Mouse (Mus musculus): Measurements from ENCODE around the gene Mindy2. TPM values are rescaled to one million over a fixed set of nuclear protein-coding genes. Genes with fewer than 3 reads are reported as not detected.

Mindy2 gene
- total and polyA plus RNA-seq, 3 experiments, result 6.3 to 6.8 TPM; not detected in 1

- peak within 1 kb of the TSS; percentile 85 for H3K9ac ChIP-seq (ENCODE audit: control insufficient read depth, low read depth, low read length, poor library complexity, severe bottlenecking)
- peak within 1 kb of the TSS; percentile 59 for H3K27ac ChIP-seq (ENCODE audit: control insufficient read depth, low read depth, low read length)
- peaks cover 0 to 16% of the 10 kb centered on the region in 2 experiments; a peak in 2 of 4 replicates for H3K36me3 ChIP-seq (ENCODE audit: control insufficient read depth in 1 of 2, insufficient read depth in 2 of 2, low read length in 2 of 2)
- DNase-seq (ENCODE audit: low read depth, low spot score), result peak; percentile 91
- TF ChIP-seq ETS1 (IDR thresholded peaks at IDR 0.05; ENCODE audit: low read depth, low read length), result peak; percentile 98
- peak; percentile 66; the same call in 1 of the 2 replicates for TF ChIP-seq MXI1 (IDR thresholded peaks at IDR 0.05; ENCODE audit: low read depth, low read length)
- peak; percentile 63 for TF ChIP-seq HCFC1 (IDR thresholded peaks at IDR 0.05; ENCODE audit: low read depth, low read length)
- peak; percentile 84 for TF ChIP-seq USF1 (IDR thresholded peaks at IDR 0.05; ENCODE audit: low read depth, low read length)
- peak in 1 of 2 experiments; percentile 46; a peak in 2 of 4 replicates for TF ChIP-seq POLR2A (IDR thresholded peaks at IDR 0.05; ENCODE audit: control insufficient read depth in 1 of 2, insufficient read depth in 1 of 2, low read depth in 1 of 2, low read length in 2 of 2, poor library complexity in 1 of 2)
- peak; percentile 60; the same call in 1 of the 2 replicates for TF ChIP-seq ELF1 (IDR thresholded peaks at IDR 0.05; ENCODE audit: low read depth, low read length)
- peak; percentile 22; the same call in 1 of the 2 replicates for TF ChIP-seq NELFE (IDR thresholded peaks at IDR 0.05; ENCODE audit: low read depth, low read length)
- TF ChIP-seq SIN3A (IDR thresholded peaks at IDR 0.05; ENCODE audit: low read length), result peak; percentile 96
- peak; percentile 50; the same call in 1 of the 2 replicates for TF ChIP-seq MAZ (IDR thresholded peaks at IDR 0.05; ENCODE audit: low read depth, low read length)
- TF ChIP-seq RAD21 (IDR thresholded peaks at IDR 0.05; ENCODE audit: low read depth, low read length), result no peak
- TF ChIP-seq TBP (IDR thresholded peaks at IDR 0.05; ENCODE audit: low read depth, low read length), result peak; percentile 79
- TF ChIP-seq USF2 (IDR thresholded peaks at IDR 0.05; ENCODE audit: borderline replicate concordance in 1 of 2, insufficient read depth in 1 of 2, low read depth in 1 of 2, low read length in 2 of 2), result 0 out of 4 replicates have a peak, but pooled peaks of 1 of the 2 experiments have one; percentile 11
- TF ChIP-seq ZMIZ1 (IDR thresholded peaks at IDR 0.05; ENCODE audit: low read depth, low read length), result no peak
- 0 out of 2 replicates have a peak, but pooled peaks have one; percentile 29 for TF ChIP-seq MYC (IDR thresholded peaks at IDR 0.05; ENCODE audit: low read depth, low read length)
- no peak for TF ChIP-seq KAT2A (conservative IDR thresholded peaks at IDR 0.05; ENCODE audit: low read depth, low read length)
- peak; percentile 28; the same call in 1 of the 2 replicates for TF ChIP-seq TCF12 (IDR thresholded peaks at IDR 0.05; ENCODE audit: low read depth, low read length)
- peak; percentile 2; the same call in 1 of the 2 replicates for TF ChIP-seq POLR2AphosphoS2 (IDR thresholded peaks at IDR 0.05; ENCODE audit: low read length)
- TF ChIP-seq ZNF384 (IDR thresholded peaks at IDR 0.05; ENCODE audit: low read depth, low read length), result peak; percentile 98
- no peak for TF ChIP-seq POLR2AphosphoS5 (IDR thresholded peaks at IDR 0.05; ENCODE audit: borderline replicate concordance, low read depth, low read length)
- H3K27me3 ChIP-seq (ENCODE audit: control insufficient read depth in 1 of 2, insufficient read depth in 2 of 2, low read length in 2 of 2), result no peaks in the 10 kb centered on the region
- peaks cover 4 to 7% of the 10 kb centered on the region in 2 experiments; a peak in 3 of 4 replicates for H3K4me1 ChIP-seq (ENCODE audit: control insufficient read depth in 1 of 2, insufficient read depth in 2 of 2, low read length in 2 of 2)
- H3K9me3 ChIP-seq (replicated peaks; ENCODE audit: insufficient read depth, low read length), result no peaks in the 10 kb centered on the region
- peak within 1 kb of the TSS; percentile 74 to 85 for H3K4me3 ChIP-seq (ENCODE audit: control insufficient read depth in 1 of 2, insufficient read depth in 1 of 2, low read depth in 2 of 2, low read length in 2 of 2)
- H3K79me2 ChIP-seq (ENCODE audit: control insufficient read depth, insufficient read depth, low read length, poor library complexity), result peaks cover 17% of the 10 kb centered on the region
Measured at GRCm38 (mm10) chr9:70656130-70657007, 605 bp downstream of the Mindy2 start, which contains the start of gene Gm10642. TSS of gene Gm10642 (plus strand) at chr9:70656251.

Data from MEL (cell line).